Comparison of ENCODE assay signal across 8 mouse cellular contexts in the genomic region with DNA sequence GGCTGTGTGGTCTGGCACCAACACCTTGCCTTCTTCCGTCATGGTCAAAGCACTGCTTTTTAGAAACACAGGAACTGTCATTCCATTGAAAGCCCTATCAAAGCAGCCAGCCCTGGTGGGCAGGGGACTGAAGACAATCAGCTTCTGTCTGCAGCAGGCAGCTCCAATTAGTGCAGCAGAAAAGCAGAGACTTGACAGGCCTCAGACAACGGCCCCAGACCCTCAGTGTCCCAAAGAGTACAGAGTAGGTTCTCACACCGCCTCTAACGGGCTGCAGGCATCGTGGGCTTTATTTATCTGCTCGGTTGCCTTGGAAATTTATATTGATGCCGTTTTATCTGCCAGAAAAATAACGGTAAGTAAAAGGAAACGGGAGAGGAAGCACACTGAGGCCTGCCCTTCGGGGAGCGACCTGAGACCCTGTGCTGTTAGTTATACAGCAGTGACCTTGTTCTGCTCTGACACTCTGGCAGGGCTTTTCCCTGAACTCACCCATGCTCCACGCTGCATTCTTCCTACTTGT. TPM values are rescaled to one million over a fixed set of nuclear protein-coding genes. Genes with fewer than 3 reads are reported as not detected.
DNase-seq lines count a peak whose midpoint lies in the region; ATAC-seq lines count a peak whose summit lies in the region.
"Had no signal": no experiment of that assay in that cellular context is flagged by ENCODE, and none has a peak within 500 bp of the region (broad histone marks: within the 10 kb centered on the region; RNA-seq: fewer than 3 reads in every experiment).

No protein-coding gene starts in this region.

- no peaks in the 10 kb centered on the region for H3K36me3 ChIP-seq in forebrain, embryonic 11.5 days (ENCODE audit: control insufficient read depth, insufficient read depth, low read length)
- H3K36me3 ChIP-seq in limb, embryonic 10.5 days = no peaks in the 10 kb centered on the region
- H3K36me3 ChIP-seq in neural tube, embryonic 15.5 days = no peaks in the 10 kb centered on the region
- H3K36me3 ChIP-seq: liver, embryonic 15.5 days had no signal

- peak overlapping the region; percentile 43 for H3K9ac ChIP-seq in forebrain, embryonic 11.5 days (ENCODE audit: low read length)
- no peak overlapping the region for H3K9ac ChIP-seq in neural tube, embryonic 15.5 days (replicated peaks)
- H3K9ac ChIP-seq: liver, embryonic 15.5 days had no signal

- WGBS in forebrain, embryonic 11.5 days = 15% methylated on average over 12 of the region's 12 CpGs
- 45% methylated on average over 12 of the region's 12 CpGs for WGBS in limb, embryonic 10.5 days
- 24% methylated on average over 12 of the region's 12 CpGs for WGBS in neural tube, embryonic 15.5 days

- H3K4me2 ChIP-seq in forebrain, embryonic 11.5 days (ENCODE audit: low read depth, low read length, severe bottlenecking) = peak overlapping the region; percentile 36; the same call in 1 of the 2 replicates
- no peak overlapping the region for H3K4me2 ChIP-seq in neural tube, embryonic 15.5 days
- H3K4me2 ChIP-seq: liver, embryonic 15.5 days had no signal

- peak overlapping the region; percentile 90 for H3K27ac ChIP-seq in forebrain, embryonic 11.5 days (ENCODE audit: low read depth, low read length)
- peak overlapping the region; percentile 50 for H3K27ac ChIP-seq in limb, embryonic 10.5 days
- H3K27ac ChIP-seq in neural tube, embryonic 15.5 days (replicated peaks) = 0 out of 2 replicates have a peak overlapping the region, but pooled peaks have one; percentile 2
- H3K27ac ChIP-seq: liver, embryonic 15.5 days had no signal

- H3K4me3 ChIP-seq in forebrain, embryonic 11.5 days (ENCODE audit: low read depth, low read length) = no peak overlapping the region
- H3K4me3 ChIP-seq in limb, embryonic 10.5 days = no peak overlapping the region
- H3K4me3 ChIP-seq in neural tube, embryonic 15.5 days (replicated peaks) = no peak overlapping the region
- H3K4me3 ChIP-seq: liver, embryonic 15.5 days had no signal

- no peaks in the 10 kb centered on the region for H3K27me3 ChIP-seq in forebrain, embryonic 11.5 days (ENCODE audit: control insufficient read depth, insufficient read depth, low read length)
- H3K27me3 ChIP-seq in limb, embryonic 10.5 days (ENCODE audit: low read depth, poor library complexity, severe bottlenecking) = no peaks in the 10 kb centered on the region
- H3K27me3 ChIP-seq in neural tube, embryonic 15.5 days (replicated peaks) = no peaks in the 10 kb centered on the region
- H3K27me3 ChIP-seq: liver, embryonic 15.5 days had no signal

- H3K9me3 ChIP-seq in forebrain, embryonic 11.5 days (ENCODE audit: control insufficient read depth, low read length) = no peaks in the 10 kb centered on the region
- H3K9me3 ChIP-seq in limb, embryonic 10.5 days (replicated peaks) = no peaks in the 10 kb centered on the region
- no peaks in the 10 kb centered on the region for H3K9me3 ChIP-seq in neural tube, embryonic 15.5 days (replicated peaks)
- H3K9me3 ChIP-seq: liver, embryonic 15.5 days had no signal

- peaks cover 25% of the 10 kb centered on the region for H3K4me1 ChIP-seq in forebrain, embryonic 11.5 days (replicated peaks; ENCODE audit: control insufficient read depth, insufficient read depth, low read length)
- peaks cover 25% of the 10 kb centered on the region for H3K4me1 ChIP-seq in limb, embryonic 10.5 days
- H3K4me1 ChIP-seq in neural tube, embryonic 15.5 days = peaks cover 10% of the 10 kb centered on the region

- DNase-seq in right cerebral cortex, postnatal 10 days (ENCODE audit: low spot score in 2 of 2) = peak; percentile 43 to 53
- no peak for DNase-seq in right cerebral cortex, postnatal 36 days (ENCODE audit: low spot score in 2 of 2)
- DNase-seq in forebrain, embryonic 11.5 days (ENCODE audit: low spot score) = peak; percentile 82
- DNase-seq in limb, embryonic 10.5 days (ENCODE audit: low spot score) = peak; percentile 38
- DNase-seq in urinary bladder, postnatal 25 days (ENCODE audit: low spot score) = no peak
- no peak for DNase-seq in cerebellum, postnatal 36 days

- peak; percentile 92 for ATAC-seq in forebrain, embryonic 11.5 days (replicated peaks; ENCODE audit: low FRiP score)
- peak; percentile 77; the same call in 1 of the 2 replicates for ATAC-seq in neural tube, embryonic 15.5 days (ENCODE audit: low FRiP score)

RNA-seq across cellular contexts. Expression of gene Lrrc1, which starts 48.1 kb away (rescaled TPM):
- 20.8 and 22.9 TPM in 2 replicates for polyA plus RNA-seq in forebrain, embryonic 11.5 days (2014; fragmentation: Nextera tagmentation; extraction: Ambion mirVana)
- 4.9 and 5.4 TPM in 2 replicates for polyA plus RNA-seq in limb, embryonic 10.5 days (2016; fragmentation: Nextera tagmentation; extraction: Ambion mirVana)
- 4.8 and 8.6 TPM in 2 replicates for polyA plus RNA-seq in neural tube, embryonic 15.5 days (2015; fragmentation: Nextera tagmentation; extraction: Ambion mirVana)

Comparison
In these comparisons a context has a peak if more than half of its experiments do, and no peak if none do; other contexts are left out.
1. DNase-seq: peak in right cerebral cortex, postnatal 10 days (2 of 2), forebrain, embryonic 11.5 days (single experiment) and limb, embryonic 10.5 days (single experiment); none in right cerebral cortex, postnatal 36 days (0 of 2), urinary bladder, postnatal 25 days (single experiment) and cerebellum, postnatal 36 days (0 of 2).
2. H3K27ac ChIP-seq: peak in every context shown above with its lines; median percentile 90 in forebrain, embryonic 11.5 days; 50 in limb, embryonic 10.5 days; 2 in neural tube, embryonic 15.5 days.